Mouse (Mus musculus) liver, embryonic 11.5 days (tissue): ENCODE data around the gene Vmn1r31. TPM values are rescaled to one million over a fixed set of nuclear protein-coding genes. Genes with fewer than 3 reads are reported as not detected.

ENCODE experiments used
- ATAC-seq: fragments of 200-750 bp; cut with Nextera tagmentation; replicated peaks from 2 replicates; pipeline ENCODE4 v1.8.0; 2017; ENCODE audit warnings: moderate number of reproducible peaks, mild to moderate bottlenecking, moderate TSS enrichment, moderate library complexity; ENCODE audit not compliant: low FRiP score
- DNase-seq: peaks from one replicate; pipeline ENCODE4 v3.0.0-alpha.2; 2017; ENCODE audit warnings: low spot score
- H3K27ac ChIP-seq: fragments of 300-500 bp; sonication (generic); 2 replicates; pipeline ENCODE4 v1.5.1; 2014; ENCODE audit warnings: mild to moderate bottlenecking, low read depth, low read length, control low read depth
- H3K27me3 ChIP-seq: fragments of 300-500 bp; sonication (generic); replicated peaks from 2 replicates; pipeline ENCODE4 v1.6.1; 2014; ENCODE audit warnings: low read length, mixed read lengths; ENCODE audit not compliant: control insufficient read depth, insufficient read depth
- H3K36me3 ChIP-seq: fragments of 300-500 bp; sonication (generic); 2 replicates; pipeline ENCODE4 v1.6.1; 2014; ENCODE audit warnings: mild to moderate bottlenecking, low read length, moderate library complexity, mixed read lengths; ENCODE audit not compliant: control insufficient read depth, insufficient read depth
- H3K4me1 ChIP-seq: fragments of 300-500 bp; sonication (generic); replicated peaks from 2 replicates; pipeline ENCODE4 v1.6.1; 2014; ENCODE audit warnings: low read length, mixed read lengths; ENCODE audit not compliant: control insufficient read depth, insufficient read depth
- H3K4me2 ChIP-seq: fragments of 300-500 bp; sonication (generic); 2 replicates; pipeline ENCODE4 v1.6.1; 2014; ENCODE audit warnings: mild to moderate bottlenecking, control low read depth, moderate library complexity
- H3K4me3 ChIP-seq: fragments of 300-500 bp; sonication (generic); 2 replicates; pipeline ENCODE4 v1.5.1; 2014; ENCODE audit warnings: low read depth, low read length, control low read depth
- H3K9ac ChIP-seq: fragments of 300-500 bp; sonication (generic); 2 replicates; pipeline ENCODE4 v1.6.1; 2014; ENCODE audit warnings: low read depth, low read length, control low read depth
- H3K9me3 ChIP-seq: fragments of 300-500 bp; sonication (generic); 2 replicates; pipeline ENCODE4 v1.6.1; 2016; ENCODE audit warnings: low read length, inconsistent platforms, mixed read lengths; ENCODE audit not compliant: control insufficient read depth
- WGBS: fragments of 180-500 bp; shearing (Covaris S2); extraction: QIAGEN DNeasy Blood & Tissue Kit; methylation state at CpG from one replicate; pipeline ENCODE4 v1.1.7; 2014; 5-methylcytosine and 5-hydroxymethylcytosine counted together
- polyA plus RNA-seq: library from polyadenylated mRNA; unstranded; fragments of >200 nt; fragmentation: Nextera tagmentation; extraction: Ambion mirVana; gene quantifications from 2 replicates; pipeline ENCODE4 v1.2.1, GENCODE M21; 2014

The Vmn1r31 gene
- not detected in 2 replicates for polyA plus RNA-seq

DNA sequence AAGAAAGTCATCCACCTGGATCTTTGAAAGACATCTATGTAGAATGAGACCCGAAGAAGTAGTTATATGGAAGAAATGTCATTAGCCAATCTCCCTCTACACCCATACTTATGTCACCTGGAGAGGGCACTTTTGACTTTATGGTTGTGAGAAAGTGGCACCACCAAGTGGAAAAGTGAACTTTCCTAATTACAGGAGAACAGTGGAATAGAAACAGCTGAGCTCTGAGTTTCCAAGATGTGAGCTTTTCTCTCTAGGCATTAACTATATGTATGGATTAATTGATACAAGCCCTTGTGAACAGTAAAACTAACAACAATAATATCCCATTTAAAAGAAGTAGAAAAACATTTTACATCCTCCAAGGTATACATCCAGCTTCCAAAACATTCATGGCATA is at the start of gene Vmn1r31:
Vmn1r31 (minus strand) TSS at position 101 of the 400 bp plus-strand sequence.
- ATAC-seq (no peak), DNase-seq (no peak)
- Histone ChIP-seq H3K4me1 (no peaks in the 10 kb centered on the region), H3K4me2 (no peak within 1 kb of the TSS), H3K27ac (no peak within 1 kb of the TSS), H3K4me3 (no peak within 1 kb of the TSS), H3K9me3 (no peaks in the 10 kb centered on the region), H3K36me3 (no peaks in the 10 kb centered on the region), H3K9ac (no peak within 1 kb of the TSS), H3K27me3 (no peaks in the 10 kb centered on the region)
- WGBS, result 76% methylated on average over 1 of the region's 1 CpGs

DNA sequence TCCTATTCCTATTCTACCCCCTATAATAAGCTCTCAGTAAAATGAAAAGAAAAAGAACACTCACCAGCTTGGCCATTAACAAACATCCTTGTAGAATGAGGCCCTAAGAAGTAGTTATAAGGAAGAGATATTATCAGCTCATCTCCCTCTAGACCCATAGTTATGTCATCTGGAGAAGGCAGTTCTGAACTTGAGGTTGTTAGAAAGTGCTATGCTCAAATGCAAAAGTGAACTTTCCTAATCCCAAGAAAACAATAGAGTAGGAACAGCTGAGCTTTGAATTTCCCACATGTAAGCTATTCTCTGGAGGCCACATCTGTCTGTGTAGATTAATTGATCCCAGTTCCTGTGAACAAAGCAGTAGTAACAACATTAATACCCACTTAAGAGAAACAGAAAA is 31.8 kb downstream of the Vmn1r31 start, which contains the start of gene Vmn1r30:
Vmn1r30 (minus strand) TSS at position 101 of the 400 bp plus-strand sequence.
- Histone ChIP-seq H3K9me3 (no peaks in the 10 kb centered on the region), H3K27ac (no peak within 1 kb of the TSS), H3K4me1 (no peaks in the 10 kb centered on the region), H3K4me2 (no peak within 1 kb of the TSS), H3K27me3 (no peaks in the 10 kb centered on the region), H3K36me3 (no peaks in the 10 kb centered on the region), H3K9ac (no peak within 1 kb of the TSS), H3K4me3 (no peak within 1 kb of the TSS)
- no peak for ATAC-seq
- DNase-seq, result no peak

Other genes starting within 250 kb of the Vmn1r31 start
- not detected in 2 replicates for gene Vmn1r28, start 213.3 kb downstream of the Vmn1r31 start, polyA plus RNA-seq
- not detected in 2 replicates for gene Vmn1r29, start 173.8 kb downstream of the Vmn1r31 start, polyA plus RNA-seq
- not detected in 2 replicates for gene Vmn1r30, start 31.9 kb downstream of the Vmn1r31 start, polyA plus RNA-seq
- gene Abcg2, start 109.2 kb upstream of the Vmn1r31 start, polyA plus RNA-seq, result 135 and 153 TPM in 2 replicates